30 mouse cellular contexts compared by ENCODE assay signal in the genomic region with DNA sequence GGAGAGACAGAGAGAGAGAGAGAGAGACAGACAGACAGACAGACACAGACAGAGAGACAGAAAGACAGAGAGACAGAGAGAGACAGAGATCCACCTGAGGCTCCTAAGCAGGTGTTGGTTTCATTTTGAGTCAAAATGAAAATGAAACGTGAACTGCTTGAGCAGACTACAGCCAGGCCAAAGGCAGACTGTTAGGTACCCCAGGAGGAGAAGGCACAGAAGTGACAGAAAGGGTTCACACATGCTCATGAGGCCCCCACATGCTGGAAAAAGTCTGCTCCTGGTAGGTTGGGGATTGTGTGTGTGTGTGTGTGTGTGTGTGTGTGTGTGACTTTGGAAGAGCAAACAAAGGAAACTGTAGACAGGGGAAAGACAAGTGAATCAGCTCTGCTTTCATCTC. TPM values are rescaled to one million over a fixed set of nuclear protein-coding genes. Genes with fewer than 3 reads are reported as not detected.
A peak's percentile ranks its signal among the peaks of the same experiment; 100 is the strongest.
DNase-seq lines count a peak whose midpoint lies in the region; ATAC-seq and TF ChIP-seq lines count a peak whose summit lies in the region.
"Had no signal": no experiment of that assay in that cellular context is flagged by ENCODE, and none has a peak within 500 bp of the region (broad histone marks: within the 10 kb centered on the region; RNA-seq: fewer than 3 reads in every experiment).

No protein-coding gene starts in this region.

- TF ChIP-seq POLR2A in CH12.LX (IDR thresholded peaks at IDR 0.05; ENCODE audit: low read depth, low read length): peak; percentile 47

- no peak overlapping the region for H3K4me3 ChIP-seq in CH12.LX (replicated peaks in 1 of 3; ENCODE audit: low read depth in 2 of 3, low read length in 2 of 3, poor library complexity in 1 of 3)
- H3K4me3 ChIP-seq in embryonic facial prominence, embryonic 10.5 days: no peak overlapping the region
- H3K4me3 ChIP-seq in midbrain, embryonic 15.5 days: no peak overlapping the region
- H3K4me3 ChIP-seq: embryonic facial prominence, embryonic 15.5 days; forebrain, embryonic 13.5 days; heart, embryonic 10.5 days; hindbrain, embryonic 12.5 days; liver, embryonic 15.5 days; midbrain, embryonic 10.5 days; neural tube, embryonic 13.5 days; stomach, embryonic 15.5 days had no signal

- H3K79me2 ChIP-seq in CH12.LX (replicated peaks; ENCODE audit: control insufficient read depth, extremely low read depth, insufficient read depth, poor library complexity, severe bottlenecking): no peaks in the 10 kb centered on the region

- 0 out of 2 replicates have a peak overlapping the region, but pooled peaks have one; percentile 2 for H3K9ac ChIP-seq in CH12.LX (ENCODE audit: insufficient read depth, low read depth)
- no peak overlapping the region for H3K9ac ChIP-seq in midbrain, embryonic 15.5 days
- H3K9ac ChIP-seq: embryonic facial prominence, embryonic 15.5 days; forebrain, embryonic 13.5 days; hindbrain, embryonic 12.5 days; liver, embryonic 15.5 days; lung, embryonic 14.5 days; neural tube, embryonic 13.5 days; stomach, embryonic 15.5 days had no signal

- H3K9me3 ChIP-seq in CH12.LX (replicated peaks; ENCODE audit: low read length): peaks cover 6% of the 10 kb centered on the region
- peaks cover 11% of the 10 kb centered on the region; the same call in 1 of the 2 replicates for H3K9me3 ChIP-seq in embryonic facial prominence, embryonic 10.5 days
- no peaks in the 10 kb centered on the region for H3K9me3 ChIP-seq in midbrain, embryonic 15.5 days
- H3K9me3 ChIP-seq: embryonic facial prominence, embryonic 15.5 days; heart, embryonic 10.5 days; liver, embryonic 15.5 days; neural tube, embryonic 13.5 days; stomach, embryonic 15.5 days had no signal

- H3K36me3 ChIP-seq in CH12.LX (replicated peaks in 1 of 2; ENCODE audit: control insufficient read depth in 1 of 2, insufficient read depth in 1 of 2, low read length in 1 of 2): peaks cover 20 to 50% of the 10 kb centered on the region in 2 experiments
- no peaks in the 10 kb centered on the region for H3K36me3 ChIP-seq in splenic B cell, adult 2 months (ENCODE audit: control insufficient read depth, insufficient read depth, low read length, poor library complexity, severe bottlenecking)
- H3K36me3 ChIP-seq in embryonic facial prominence, embryonic 10.5 days (replicated peaks): no peaks in the 10 kb centered on the region
- no peaks in the 10 kb centered on the region for H3K36me3 ChIP-seq in midbrain, embryonic 15.5 days (replicated peaks)
- H3K36me3 ChIP-seq: embryonic facial prominence, embryonic 15.5 days; heart, embryonic 10.5 days; hindbrain, embryonic 12.5 days; liver, embryonic 15.5 days; midbrain, embryonic 10.5 days; neural tube, embryonic 13.5 days; stomach, embryonic 15.5 days had no signal

- in situ Hi-C loops in CH12.LX (cut with MboI; ENCODE audit: low pct_ligation_motif_present, low pct_unique_long_range_greater_than_20kb, low sequenced_read_pairs): no loop called here

- H3K27ac ChIP-seq in CH12.LX (ENCODE audit: insufficient read depth, low read depth): peak overlapping the region; percentile 59
- no peak overlapping the region for H3K27ac ChIP-seq in embryonic facial prominence, embryonic 10.5 days (replicated peaks)
- no peak overlapping the region for H3K27ac ChIP-seq in midbrain, embryonic 15.5 days
- H3K27ac ChIP-seq: embryonic facial prominence, embryonic 15.5 days; forebrain, embryonic 13.5 days; heart, embryonic 10.5 days; hindbrain, embryonic 12.5 days; hindbrain, postnatal 0 days; liver, embryonic 15.5 days; midbrain, embryonic 10.5 days; neural tube, embryonic 13.5 days; stomach, embryonic 15.5 days had no signal

- H3K4me2 ChIP-seq in CH12.LX (ENCODE audit: insufficient read depth, low read depth, poor library complexity, severe bottlenecking): peak overlapping the region; percentile 50; the same call in 1 of the 2 replicates
- no peak overlapping the region for H3K4me2 ChIP-seq in midbrain, embryonic 15.5 days
- H3K4me2 ChIP-seq: embryonic facial prominence, embryonic 15.5 days; forebrain, embryonic 13.5 days; hindbrain, embryonic 12.5 days; liver, embryonic 15.5 days; lung, embryonic 14.5 days; neural tube, embryonic 13.5 days; stomach, embryonic 15.5 days had no signal

- peaks cover 17 to 42% of the 10 kb centered on the region in 2 experiments for H3K4me1 ChIP-seq in CH12.LX (ENCODE audit: control insufficient read depth in 1 of 2, insufficient read depth in 2 of 2)
- H3K4me1 ChIP-seq in embryonic facial prominence, embryonic 10.5 days: no peaks in the 10 kb centered on the region
- H3K4me1 ChIP-seq in midbrain, embryonic 15.5 days: no peaks in the 10 kb centered on the region
- H3K4me1 ChIP-seq: embryonic facial prominence, embryonic 15.5 days; forebrain, embryonic 13.5 days; heart, embryonic 10.5 days; hindbrain, embryonic 12.5 days; liver, embryonic 15.5 days; midbrain, embryonic 10.5 days; neural tube, embryonic 13.5 days; stomach, embryonic 15.5 days had no signal

- dilution Hi-C loops in CH12.LX (cut with MboI; ENCODE audit: extremely low pct_ligation_motif_present, extremely low pct_unique_long_range_greater_than_20kb, low sequenced_read_pairs): no loop called here

- ATAC-seq in inflammation-experienced regulatory T-cells, adult 6 months: peak; percentile 99
- no peak for ATAC-seq in midbrain, embryonic 15.5 days (replicated peaks)
- ATAC-seq: forebrain, embryonic 13.5 days; hindbrain, postnatal 0 days; intestine, postnatal 0 days; midbrain, embryonic 16.5 days had no signal

- TF ChIP-seq RAD21 in CH12.LX (IDR thresholded peaks at IDR 0.05; ENCODE audit: low read depth, low read length): no peak; the same call in none of the 2 replicates

- no peak for TF ChIP-seq CTCF in CH12.LX (conservative IDR thresholded peaks at IDR 0.05 in 1 of 2, IDR thresholded peaks at IDR 0.05 in 1 of 2; ENCODE audit: low read depth in 2 of 2, low read length in 2 of 2)

- 78% methylated on average over 1 of the region's 1 CpGs for WGBS in embryonic facial prominence, embryonic 10.5 days
- WGBS in midbrain, embryonic 15.5 days: 71% methylated on average over 1 of the region's 1 CpGs

- no peaks in the 10 kb centered on the region for H3K27me3 ChIP-seq in CH12.LX (replicated peaks)
- H3K27me3 ChIP-seq in splenic B cell, adult 2 months (ENCODE audit: control insufficient read depth, insufficient read depth, low read length, poor library complexity, severe bottlenecking): no peaks in the 10 kb centered on the region
- H3K27me3 ChIP-seq in embryonic facial prominence, embryonic 10.5 days (replicated peaks; ENCODE audit: low read depth, poor library complexity, severe bottlenecking): no peaks in the 10 kb centered on the region
- no peaks in the 10 kb centered on the region for H3K27me3 ChIP-seq in midbrain, embryonic 15.5 days (replicated peaks)
- H3K27me3 ChIP-seq: embryonic facial prominence, embryonic 15.5 days; forebrain, embryonic 13.5 days; hindbrain, embryonic 12.5 days; liver, embryonic 15.5 days; neural tube, embryonic 13.5 days; stomach, embryonic 15.5 days had no signal

- peak; percentile 79 for DNase-seq in CD4-positive helper T cell, adult 2 months (ENCODE audit: low read depth, low spot score)
- DNase-seq in CH12.LX (ENCODE audit: extremely low read depth): peak; percentile 90
- DNase-seq in splenic B cell, adult 2 months (ENCODE audit: low read depth, low spot score): peak; percentile 78
- DNase-seq in embryonic facial prominence, embryonic 10.5 days (ENCODE audit: low spot score): no peak
- no peak for DNase-seq in lung, postnatal 10 days
- DNase-seq: adrenal gland, postnatal 25 days; cerebellum, adult 2 months; cerebellum, postnatal 14 days; gastrocnemius, postnatal 10 days; heart, adult 11 months; heart, postnatal 36 days; kidney, adult 9 months; kidney, postnatal 14 days; liver; lung, embryonic 14.5 days; right cerebral cortex, postnatal 14 days; thymus, postnatal 14 days had no signal

- TF ChIP-seq EP300 in CH12.LX (IDR thresholded peaks at IDR 0.05; ENCODE audit: low read length): peak; percentile 98

TF ChIP-seq in CH12.LX, 34 proteins besides CTCF, POLR2A, EP300 and RAD21 (continues in another document):
- TF ChIP-seq UBTF (IDR thresholded peaks at IDR 0.05; ENCODE audit: low read depth, low read length) (no peak), CHD2 (IDR thresholded peaks at IDR 0.05; ENCODE audit: low read length) (peak; percentile 84), RCOR1 (conservative IDR thresholded peaks at IDR 0.05; ENCODE audit: low read depth, low read length) (peak; percentile 92), IRF4 (IDR thresholded peaks at IDR 0.05; ENCODE audit: low read depth, low read length) (peak; percentile 99), ZNF384 (IDR thresholded peaks at IDR 0.05; ENCODE audit: low read depth, low read length) (peak; percentile 49), MAX (IDR thresholded peaks at IDR 0.05; ENCODE audit: low read length) (peak; percentile 86), SMC3 (IDR thresholded peaks at IDR 0.05; ENCODE audit: low read depth, low read length) (peak; percentile 29; the same call in 1 of the 2 replicates), NELFE (IDR thresholded peaks at IDR 0.05; ENCODE audit: low read depth, low read length) (no peak), MEF2A (IDR thresholded peaks at IDR 0.05; ENCODE audit: borderline replicate concordance, low read depth, low read length) (peak; percentile 91), JUN (IDR thresholded peaks at IDR 0.05; ENCODE audit: insufficient read depth, low read depth, low read length) (peak; percentile 89), PAX5 (IDR thresholded peaks at IDR 0.05; ENCODE audit: low read length) (no peak), MAFK (IDR thresholded peaks at IDR 0.05; ENCODE audit: insufficient replicate concordance, low read length) (peak; percentile 73), MYC (IDR thresholded peaks at IDR 0.05; ENCODE audit: low read depth, low read length) (peak; percentile 95), ZMIZ1 (IDR thresholded peaks at IDR 0.05; ENCODE audit: low read depth, low read length) (no peak)

RNA-seq across cellular contexts. Expression of a gene that starts 26.0 kb away (rescaled TPM):
- 3.6 and 5.5 TPM in 2 replicates for total RNA-seq in CH12.LX (2012; rRNA removed)
- total RNA-seq in CH12.LX (2014; rRNA removed): 2.8 and 3.5 TPM in 2 replicates
- 5.7 and 5.9 TPM in 2 replicates for polyA plus RNA-seq in CH12.LX (2012; ENCODE audit: insufficient read length, low read depth)
- 1 to 10 TPM; 2.4 to 4.9 (median 3.4) TPM for polyA plus RNA-seq in inflammation-experienced regulatory T-cells, adult 6 months (2017; shearing (Covaris generic))
- polyA plus RNA-seq in embryonic facial prominence, embryonic 10.5 days (2016; fragmentation: Nextera tagmentation; extraction: Ambion mirVana): 18.4 and 20.5 TPM in 2 replicates
- polyA plus RNA-seq in midbrain, embryonic 15.5 days (2015; fragmentation: Nextera tagmentation; extraction: Ambion mirVana): 94.9 and 95.6 TPM in 2 replicates

RNA-seq across cellular contexts. Expression of a gene that starts 29.2 kb away (rescaled TPM):
- total RNA-seq in CH12.LX (2012; rRNA removed) (60.1 and 68.2 TPM in 2 replicates), CH12.LX (2014; rRNA removed) (91.8 and 109 TPM in 2 replicates)
- 108 and 111 TPM in 2 replicates for polyA plus RNA-seq in CH12.LX (2012; ENCODE audit: insufficient read length, low read depth)
- 10 to 100 TPM; 50.4 to 64.1 (median 53.7) TPM for polyA plus RNA-seq in inflammation-experienced regulatory T-cells, adult 6 months (2017; shearing (Covaris generic))
- polyA plus RNA-seq in embryonic facial prominence, embryonic 10.5 days (2016; fragmentation: Nextera tagmentation; extraction: Ambion mirVana): 73.8 and 76.4 TPM in 2 replicates
- polyA plus RNA-seq in midbrain, embryonic 15.5 days (2015; fragmentation: Nextera tagmentation; extraction: Ambion mirVana): 145 and 148 TPM in 2 replicates

Comparison
In these comparisons a context has a peak if more than half of its experiments do, and no peak if none do; other contexts are left out.
1. DNase-seq: peak in CD4-positive helper T cell, adult 2 months (single experiment), CH12.LX (single experiment) and splenic B cell, adult 2 months (single experiment); none in embryonic facial prominence, embryonic 10.5 days (single experiment) and lung, postnatal 10 days (single experiment).